Mouse (Mus musculus) spleen, adult 2 months (tissue): ENCODE data around the gene Acot3.

Experiments
- CTCF ChIP-seq: fragments of 200-500 bp; IDR thresholded peaks from 2 replicates; pipeline ENCODE4 v1.5.1; 2011; ENCODE audit warnings: mild to moderate bottlenecking, inconsistent platforms; ENCODE audit not compliant: insufficient read depth, insufficient read length, insufficient replicate concordance; ENCODE audit errors: extremely low read depth
- POLR2A ChIP-seq: fragments of 200-500 bp; IDR thresholded peaks from 2 replicates; pipeline ENCODE4 v1.6.1; 2011; ENCODE audit warnings: low read depth, low read length, inconsistent platforms

GRCm38 (mm10) chr12:84011251-84012040, 40.5 kb upstream of the Acot3 start:
- no peak for TF ChIP-seq CTCF
- no peak for TF ChIP-seq POLR2A
